Mouse (Mus musculus) right cerebral cortex, postnatal 14 days (tissue): ENCODE results near the gene Gm21775.
"Not testable (repeated sequence)": the region's sequence is repeated elsewhere in the genome, so short reads cannot be mapped to it uniquely, and the experiment has no call there.

ENCODE experiments used
- DNase-seq: peaks from one replicate; pipeline ENCODE4 v3.0.0; 2022

Gm21775 gene

GRCm38 (mm10) chrY:10553153-10553552 lies at the start of gene Gm21775:
TSS of gene Gm21775 (plus strand) at chrY:10553453.
- DNase-seq, result not testable (repeated sequence)

- not testable (repeated sequence) for DNase-seq
These were observed 17.3 kb upstream of the Gm21775 start, which contains the start of gene Gm20737 for GRCm38 (mm10) chrY:10535942-10536341. TSS of gene Gm20737 (minus strand) at chrY:10536042.
